Mouse (Mus musculus) cerebellum, adult 2 months (tissue): Measurements from ENCODE around the gene Nme6.

Experiments
- CTCF ChIP-seq: fragments of 200-500 bp; IDR thresholded peaks from 2 replicates; pipeline ENCODE4 v1.5.1; 2011; ENCODE audit warnings: low read depth, mild to moderate bottlenecking, control low read depth, low read length, moderate library complexity, borderline replicate concordance; ENCODE audit not compliant: insufficient read depth
- POLR2A ChIP-seq: fragments of 200-500 bp; IDR thresholded peaks from 2 replicates; pipeline ENCODE4 v1.6.1; 2011; ENCODE audit warnings: low read length, control low read depth, borderline replicate concordance; ENCODE audit not compliant: insufficient read depth

DNA sequence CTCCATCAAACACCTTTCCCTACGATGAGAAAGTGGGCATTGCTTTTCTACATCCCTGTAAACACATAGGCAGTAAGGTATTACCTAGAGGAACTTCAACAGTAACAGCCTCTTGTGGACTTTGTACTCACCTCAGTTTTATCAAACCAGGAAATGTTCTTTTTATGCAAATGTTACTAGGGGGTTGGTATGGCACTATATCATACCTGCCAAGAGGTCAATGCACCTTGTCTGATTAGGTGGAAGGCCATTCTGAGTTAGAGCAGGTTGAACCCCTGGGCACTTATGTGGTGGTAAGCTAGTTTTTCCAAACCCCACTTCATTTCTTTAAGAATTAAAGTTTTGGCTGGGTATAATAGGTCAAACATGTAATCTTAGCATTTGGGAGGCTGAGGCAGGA, 46.8 kb downstream of the Nme6 start:
- TF ChIP-seq CTCF (no peak), POLR2A (no peak)
